Mouse (Mus musculus): ENCODE measurements around the gene Tubd1.

DNA sequence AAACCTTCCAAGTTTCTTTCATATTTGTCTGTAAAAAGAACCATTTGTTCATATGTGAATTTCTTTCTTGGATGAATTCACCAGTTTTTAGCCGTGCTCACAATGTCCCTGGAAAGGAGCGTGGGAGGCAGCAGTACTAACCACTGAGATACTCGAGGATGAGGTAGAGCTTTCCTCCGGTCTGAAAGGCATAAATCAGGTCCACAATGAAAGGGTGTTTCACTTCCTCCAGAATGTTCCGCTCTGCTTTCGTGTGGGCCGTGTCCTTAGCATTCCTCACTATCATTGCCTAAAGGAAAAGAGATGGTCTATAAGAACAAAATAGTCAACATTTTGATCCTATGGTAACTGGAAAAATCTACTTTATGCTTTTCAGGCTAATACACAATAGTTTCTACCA is 25.0 kb upstream of the Tubd1 start:
- no peak for TF ChIP-seq CTCF (conservative IDR thresholded peaks at IDR 0.05; ENCODE audit: low read length)
- no peak for TF ChIP-seq POU5F1 (IDR thresholded peaks at IDR 0.05; ENCODE audit: borderline replicate concordance, low read length)

Data from E14TG2a.4 (cell line).